10 mouse cellular contexts compared by ENCODE assay signal in the genomic region with DNA sequence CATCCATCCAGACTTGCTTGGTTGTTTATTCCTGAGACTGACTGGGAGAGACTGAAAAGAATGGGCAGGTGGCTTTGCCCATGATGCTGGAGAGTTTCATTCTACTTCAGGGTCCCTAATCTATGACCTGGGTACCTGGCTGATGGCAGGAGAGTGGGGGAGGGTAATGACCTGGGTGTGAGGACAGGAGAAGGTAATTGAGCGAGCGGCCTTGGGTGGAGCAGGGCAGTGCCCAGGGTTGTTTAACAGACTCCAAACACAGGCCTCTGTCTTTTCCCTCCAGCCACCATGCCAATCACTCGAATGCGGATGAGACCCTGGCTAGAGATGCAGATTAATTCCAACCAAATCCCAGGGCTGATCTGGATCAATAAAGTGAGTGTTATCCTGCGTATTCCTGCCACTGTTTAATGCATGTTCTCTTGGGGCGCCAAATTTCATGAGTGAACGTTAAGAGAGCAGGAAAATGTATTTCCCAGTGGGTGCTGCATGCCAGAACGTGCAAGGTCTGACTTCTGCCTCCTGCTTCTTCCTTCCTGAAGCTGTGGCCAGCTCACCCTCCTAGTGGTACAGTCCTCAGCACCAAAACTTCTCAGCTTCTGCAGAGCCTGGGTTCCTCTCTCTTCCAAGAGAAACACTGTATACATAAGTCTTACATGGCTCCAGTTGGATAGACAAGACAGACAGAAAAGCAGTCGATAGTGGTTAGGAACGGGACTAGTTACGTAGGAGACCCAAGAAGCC. TPM values are rescaled to one million over a fixed set of nuclear protein-coding genes. Genes with fewer than 3 reads are reported as not detected.
DNase-seq lines count a peak whose midpoint lies in the region; ATAC-seq and TF ChIP-seq lines count a peak whose summit lies in the region.
"Had no signal": no experiment of that assay in that cellular context is flagged by ENCODE, and none has a peak within 500 bp of the region (broad histone marks: within the 10 kb centered on the region; RNA-seq: fewer than 3 reads in every experiment).

No protein-coding gene starts in this region.

- H3K27me3 ChIP-seq in embryonic facial prominence, embryonic 14.5 days (replicated peaks; ENCODE audit: control insufficient read depth, insufficient read depth, low read length), result no peaks in the 10 kb centered on the region
- no peaks in the 10 kb centered on the region for H3K27me3 ChIP-seq in intestine, embryonic 14.5 days (replicated peaks; ENCODE audit: control insufficient read depth, insufficient read depth, low read length)

- peaks cover 14% of the 10 kb centered on the region; the same call in 1 of the 2 replicates for H3K36me3 ChIP-seq in embryonic facial prominence, embryonic 14.5 days (ENCODE audit: control insufficient read depth, insufficient read depth, low read length)
- H3K36me3 ChIP-seq in intestine, embryonic 14.5 days (ENCODE audit: control insufficient read depth, insufficient read depth, low read length), result peaks cover 37% of the 10 kb centered on the region

- intact Hi-C loops in left cerebral cortex, postnatal 25 days (cut with DNase I), result no loop called here

- H3K9ac ChIP-seq in embryonic facial prominence, embryonic 14.5 days (ENCODE audit: low read depth, low read length), result no peak overlapping the region
- H3K9ac ChIP-seq in intestine, embryonic 14.5 days (ENCODE audit: low read length), result peak overlapping the region; percentile 73

- no peak for TF ChIP-seq CTCF in lung, adult 2 months (IDR thresholded peaks at IDR 0.05; ENCODE audit: insufficient read depth, low read length)

- no peak for ATAC-seq in embryonic facial prominence, embryonic 14.5 days (ENCODE audit: low read depth)
- ATAC-seq in intestine, embryonic 14.5 days (replicated peaks; ENCODE audit: low FRiP score, low TSS enrichment, low read depth), result no peak

- H3K9me3 ChIP-seq in embryonic facial prominence, embryonic 14.5 days (ENCODE audit: control insufficient read depth, low read length), result no peaks in the 10 kb centered on the region
- no peaks in the 10 kb centered on the region for H3K9me3 ChIP-seq in intestine, embryonic 14.5 days (ENCODE audit: control insufficient read depth, low read length)

- no peak for TF ChIP-seq POLR2A in lung, adult 2 months (IDR thresholded peaks at IDR 0.05; ENCODE audit: borderline replicate concordance, extremely low read depth, low read depth, low read length)

- peaks cover 36% of the 10 kb centered on the region for H3K4me1 ChIP-seq in lung, adult 2 months (ENCODE audit: control insufficient read depth, insufficient read depth, low read length)
- H3K4me1 ChIP-seq in embryonic facial prominence, embryonic 14.5 days (ENCODE audit: control insufficient read depth, insufficient read depth, low read length), result no peaks in the 10 kb centered on the region
- peaks cover 16% of the 10 kb centered on the region; the same call in 1 of the 2 replicates for H3K4me1 ChIP-seq in intestine, embryonic 14.5 days (replicated peaks; ENCODE audit: control insufficient read depth, insufficient read depth, low read length)

- H3K4me2 ChIP-seq in embryonic facial prominence, embryonic 14.5 days (ENCODE audit: low read depth, low read length), result peak overlapping the region; percentile 79
- peak overlapping the region; percentile 75 for H3K4me2 ChIP-seq in intestine, embryonic 14.5 days (ENCODE audit: low read length)

- DNase-seq in lung, adult 2 months, result no peak
- DNase-seq in lung, postnatal 25 days (ENCODE audit: low spot score), result no peak
- DNase-seq in embryonic facial prominence, embryonic 14.5 days (ENCODE audit: low spot score), result no peak
- no peak for DNase-seq in intestine, embryonic 14.5 days (ENCODE audit: low spot score)
- DNase-seq in naive thymus-derived CD4-positive, alpha-beta T cell, adult 2 months (ENCODE audit: low read depth), result peak; percentile 36
- DNase-seq in left cerebral cortex, postnatal 25 days (ENCODE audit: low spot score in 2 of 2), result no peak
- no peak for DNase-seq in ovary, postnatal 14 days (ENCODE audit: low spot score)
- DNase-seq in ovary, adult 18-20 months (ENCODE audit: low spot score), result no peak

- H3K27ac ChIP-seq in embryonic facial prominence, embryonic 14.5 days (replicated peaks; ENCODE audit: low read depth, low read length), result no peak overlapping the region
- no peak overlapping the region for H3K27ac ChIP-seq in intestine, embryonic 14.5 days (ENCODE audit: low read depth)

- WGBS in lung, adult 2 months, result 21% methylated on average over 11 of the region's 11 CpGs
- WGBS in embryonic facial prominence, embryonic 14.5 days, result 80% methylated on average over 11 of the region's 11 CpGs
- 75% methylated on average over 11 of the region's 11 CpGs for WGBS in intestine, embryonic 14.5 days

- H3K4me3 ChIP-seq in lung, adult 2 months (replicated peaks; ENCODE audit: extremely low read depth, low read depth, low read length), result peak overlapping the region; percentile 96
- peak overlapping the region; percentile 74 for H3K4me3 ChIP-seq in embryonic facial prominence, embryonic 14.5 days (ENCODE audit: low read depth, low read length)
- H3K4me3 ChIP-seq in intestine, embryonic 14.5 days (ENCODE audit: low read depth, low read length), result peak overlapping the region; percentile 88

RNA-seq across cellular contexts. Expression of a gene that starts 1.4 kb away (rescaled TPM):
- 130 and 190 TPM in 2 replicates for polyA plus RNA-seq in lung, adult 2 months (2012; rRNA removed)
- polyA plus RNA-seq in embryonic facial prominence, embryonic 14.5 days (2014; fragmentation: Nextera tagmentation; extraction: Ambion mirVana), result 13.2 and 13.9 TPM in 2 replicates
- polyA plus RNA-seq in intestine, embryonic 14.5 days (2014; fragmentation: Nextera tagmentation; extraction: Ambion mirVana), result 34.3 and 35.5 TPM in 2 replicates
- 1 to 10 TPM; 5.9 to 6.8 TPM for total RNA-seq in left cerebral cortex, postnatal 25 days (2021)

RNA-seq across cellular contexts. Expression of a gene that starts 1.8 kb away (rescaled TPM):
- 4.6 and 4.7 TPM in 2 replicates for polyA plus RNA-seq in lung, adult 2 months (2012; rRNA removed)
- 0.19 TPM in 1 of 2 replicates, not detected in the other for polyA plus RNA-seq in embryonic facial prominence, embryonic 14.5 days (2014; fragmentation: Nextera tagmentation; extraction: Ambion mirVana)
- 0.60 and 0.68 TPM in 2 replicates for polyA plus RNA-seq in intestine, embryonic 14.5 days (2014; fragmentation: Nextera tagmentation; extraction: Ambion mirVana)
- under 1 TPM in 1 of 2 experiments, not detected in 1; 0.96 TPM for total RNA-seq in left cerebral cortex, postnatal 25 days (2021)

RNA-seq across cellular contexts. Expression of a gene that starts 50.6 kb away (rescaled TPM):
- polyA plus RNA-seq in lung, adult 2 months (2012; rRNA removed), result 0.07 and 0.14 TPM in 2 replicates
- not detected in 2 replicates for polyA plus RNA-seq in embryonic facial prominence, embryonic 14.5 days (2014; fragmentation: Nextera tagmentation; extraction: Ambion mirVana)
- polyA plus RNA-seq in intestine, embryonic 14.5 days (2014; fragmentation: Nextera tagmentation; extraction: Ambion mirVana), result not detected in 2 replicates
- total RNA-seq in left cerebral cortex, postnatal 25 days (2021), result not detected
- total RNA-seq: adrenal gland, adult 18-20 months; heart, adult 18-20 months had no signal
